ENCODE assay signal across 16 mouse cellular contexts in the genomic region with DNA sequence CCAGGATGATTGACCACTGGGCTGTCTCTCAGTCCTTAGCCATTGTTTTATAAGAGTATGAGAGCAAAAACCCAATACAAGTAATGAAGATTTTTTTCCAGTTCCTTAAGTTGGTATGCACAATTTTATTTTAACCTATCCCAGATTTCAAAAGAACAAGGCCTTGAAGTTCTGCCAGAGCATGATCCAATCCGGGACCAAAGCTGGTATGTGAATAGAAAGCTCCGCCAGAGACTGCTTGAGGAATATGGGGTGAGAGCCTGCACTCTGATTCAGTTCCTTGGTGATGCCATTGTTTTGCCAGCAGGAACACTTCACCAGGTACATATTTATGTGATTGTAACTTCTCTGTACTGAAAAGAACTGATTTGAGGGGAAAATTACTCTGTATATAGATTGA. TPM values are rescaled to one million over a fixed set of nuclear protein-coding genes. Genes with fewer than 3 reads are reported as not detected.
DNase-seq lines count a peak whose midpoint lies in the region; ATAC-seq lines count a peak whose summit lies in the region.
"Had no signal": no experiment of that assay in that cellular context is flagged by ENCODE, and none has a peak within 500 bp of the region (broad histone marks: within the 10 kb centered on the region; RNA-seq: fewer than 3 reads in every experiment).

No protein-coding gene starts in this region.

- no peaks in the 10 kb centered on the region for H3K9me3 ChIP-seq in limb, embryonic 15.5 days
- H3K9me3 ChIP-seq: embryonic facial prominence, embryonic 12.5 days; heart, embryonic 12.5 days; hindbrain, embryonic 15.5 days; midbrain, embryonic 12.5 days had no signal

- no peak overlapping the region for H3K4me3 ChIP-seq in limb, embryonic 15.5 days
- H3K4me3 ChIP-seq: embryonic facial prominence, embryonic 12.5 days; heart, embryonic 12.5 days; hindbrain, embryonic 15.5 days; limb, embryonic 13.5 days; midbrain, embryonic 12.5 days had no signal

- DNase-seq in layer of hippocampus, adult 18-20 months (ENCODE audit: low spot score in 2 of 2), result peak; percentile 35 to 71
- DNase-seq in layer of hippocampus, postnatal 10 days (ENCODE audit: low spot score in 2 of 2), result no peak
- DNase-seq in lung, postnatal 14 days, result peak; percentile 12
- DNase-seq in lung, postnatal 10 days, result no peak
- peak; percentile 13 for DNase-seq in adrenal gland, postnatal 25 days
- no peak for DNase-seq in thymus, postnatal 14 days
- DNase-seq: cerebellum, adult 8-10 months; heart, postnatal 36 days had no signal

- H3K36me3 ChIP-seq in limb, embryonic 15.5 days, result peaks cover 62% of the 10 kb centered on the region

- 61% methylated on average over 2 of the region's 2 CpGs for WGBS in limb, embryonic 15.5 days

- no peaks in the 10 kb centered on the region for H3K27me3 ChIP-seq in limb, embryonic 15.5 days
- H3K27me3 ChIP-seq: embryonic facial prominence, embryonic 12.5 days; heart, embryonic 12.5 days; hindbrain, embryonic 15.5 days; limb, embryonic 13.5 days; midbrain, embryonic 12.5 days had no signal

- H3K4me2 ChIP-seq in limb, embryonic 15.5 days, result no peak overlapping the region
- H3K4me2 ChIP-seq: embryonic facial prominence, embryonic 12.5 days; heart, embryonic 12.5 days; hindbrain, embryonic 15.5 days; limb, embryonic 13.5 days; midbrain, embryonic 12.5 days had no signal

- no peak overlapping the region for H3K9ac ChIP-seq in limb, embryonic 15.5 days
- H3K9ac ChIP-seq: embryonic facial prominence, embryonic 12.5 days; heart, embryonic 12.5 days; hindbrain, embryonic 15.5 days; limb, embryonic 13.5 days; midbrain, embryonic 12.5 days had no signal

- no peak for ATAC-seq in limb, embryonic 15.5 days (ENCODE audit: insufficient number of reproducible peaks, low FRiP score, low TSS enrichment, low read depth)
- ATAC-seq: forebrain, embryonic 16.5 days; intestine, embryonic 16.5 days had no signal

- peak overlapping the region; percentile 48; the same call in 1 of the 2 replicates for H3K27ac ChIP-seq in limb, embryonic 15.5 days
- H3K27ac ChIP-seq: embryonic facial prominence, embryonic 12.5 days; hindbrain, embryonic 15.5 days; limb, embryonic 13.5 days; midbrain, embryonic 12.5 days had no signal

- no peaks in the 10 kb centered on the region for H3K4me1 ChIP-seq in limb, embryonic 15.5 days
- H3K4me1 ChIP-seq: embryonic facial prominence, embryonic 12.5 days; limb, embryonic 13.5 days; midbrain, embryonic 12.5 days had no signal

RNA-seq across cellular contexts. Expression of a gene that starts 35.6 kb away (rescaled TPM):
- 10 to 100 TPM; 18.4 to 21.6 TPM for total RNA-seq in layer of hippocampus, adult 18-20 months (2021)
- 10 to 100 TPM; 14.8 to 16.6 TPM for total RNA-seq in layer of hippocampus, postnatal 10 days (2021)
- total RNA-seq in adrenal gland, postnatal 25 days (2021), result 16.0 and 17.1 TPM in 2 replicates
- 37.9 and 40.2 TPM in 2 replicates for polyA plus RNA-seq in limb, embryonic 15.5 days (2015; fragmentation: Nextera tagmentation; extraction: Ambion mirVana)

Comparison
In these comparisons a context has a peak if more than half of its experiments do, and no peak if none do; other contexts are left out.
1. DNase-seq: peak in layer of hippocampus, adult 18-20 months (2 of 2), lung, postnatal 14 days (single experiment) and adrenal gland, postnatal 25 days (single experiment); none in layer of hippocampus, postnatal 10 days (0 of 2), lung, postnatal 10 days (single experiment) and thymus, postnatal 14 days (single experiment).